Mouse (Mus musculus) adrenal gland, postnatal 0 days (tissue): ENCODE results near the gene Gm45618. TPM values are rescaled to one million over a fixed set of nuclear protein-coding genes. Genes with fewer than 3 reads are reported as not detected.

Experiments used
- polyA plus RNA-seq: library from polyadenylated mRNA; unstranded; fragments of >200 nt; fragmentation: Nextera tagmentation; extraction: Ambion mirVana; gene quantifications from 2 replicates; pipeline ENCODE4 v1.2.1, GENCODE M21; 2015

Gm45618 gene
- polyA plus RNA-seq: not detected in 2 replicates

DNA sequence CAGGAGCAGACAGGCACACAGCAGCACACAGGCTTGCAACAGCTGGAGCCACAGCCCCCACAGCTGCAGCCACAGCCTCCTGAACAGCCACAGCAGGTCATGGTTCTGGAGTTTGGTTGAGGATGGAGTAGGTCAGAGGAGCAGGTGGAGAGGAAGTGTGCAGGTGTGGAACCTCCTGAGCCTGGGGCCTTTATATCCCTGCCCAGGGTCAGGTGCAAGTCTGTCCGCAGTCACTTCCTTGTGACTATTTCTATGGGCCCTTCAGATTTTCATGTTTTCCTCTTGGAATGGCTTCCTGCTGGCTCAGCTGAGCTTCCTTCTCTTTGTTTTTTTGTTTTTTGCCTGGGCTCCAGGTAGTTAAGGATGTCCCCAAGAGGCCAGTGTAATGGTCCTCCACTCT lies at the start of gene Gm45618:
Gene Gm45618, minus strand, starts transcription at position 101 of the 400 bp plus-strand sequence.

DNA sequence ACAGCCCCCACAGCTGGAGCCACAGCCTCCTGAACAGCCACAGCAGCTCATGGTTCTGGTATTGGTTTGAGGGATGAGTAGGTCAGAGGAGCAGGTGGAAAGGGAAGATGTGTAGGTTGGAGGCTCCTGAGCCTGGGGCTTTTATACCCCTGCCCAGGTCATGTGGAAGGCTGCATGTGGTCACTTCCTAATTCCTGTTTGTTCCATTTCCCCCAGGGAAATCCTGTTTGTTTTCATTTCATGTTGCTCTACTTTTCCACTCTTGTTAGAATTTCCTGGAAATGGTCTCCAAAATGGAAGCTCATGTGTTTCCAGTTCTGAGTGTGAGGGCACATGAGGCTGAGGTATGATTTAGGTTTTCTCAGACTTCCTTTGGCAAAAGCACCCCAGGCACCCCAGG lies 45.1 kb upstream of the Gm45618 start, which contains the start of gene Gm4553:
Gene Gm4553, minus strand, starts transcription at position 101 of the 400 bp plus-strand sequence.

DNA sequence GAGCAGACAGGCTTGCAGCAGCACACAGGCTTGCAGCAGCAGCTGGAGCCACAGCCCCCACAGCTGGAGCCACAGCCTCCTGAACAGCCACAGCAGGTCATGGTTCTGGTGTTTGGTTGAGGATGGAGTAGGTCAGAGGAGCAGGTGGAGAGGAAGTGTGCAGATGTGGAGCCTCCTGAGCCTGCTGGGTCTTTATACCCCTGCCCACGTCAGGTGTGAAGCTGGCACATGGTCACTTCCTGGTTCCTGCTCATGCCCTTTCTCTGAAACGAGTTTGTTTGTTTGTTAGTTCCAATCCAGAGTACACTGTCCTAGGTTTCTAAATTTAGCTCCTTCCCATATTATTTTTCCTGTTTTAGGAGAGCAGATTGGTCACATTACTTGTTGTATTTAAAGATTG lies 36.5 kb upstream of the Gm45618 start, which contains the start of gene Gm29735:
Gene Gm29735, minus strand, starts transcription at position 101 of the 400 bp plus-strand sequence.

DNA sequence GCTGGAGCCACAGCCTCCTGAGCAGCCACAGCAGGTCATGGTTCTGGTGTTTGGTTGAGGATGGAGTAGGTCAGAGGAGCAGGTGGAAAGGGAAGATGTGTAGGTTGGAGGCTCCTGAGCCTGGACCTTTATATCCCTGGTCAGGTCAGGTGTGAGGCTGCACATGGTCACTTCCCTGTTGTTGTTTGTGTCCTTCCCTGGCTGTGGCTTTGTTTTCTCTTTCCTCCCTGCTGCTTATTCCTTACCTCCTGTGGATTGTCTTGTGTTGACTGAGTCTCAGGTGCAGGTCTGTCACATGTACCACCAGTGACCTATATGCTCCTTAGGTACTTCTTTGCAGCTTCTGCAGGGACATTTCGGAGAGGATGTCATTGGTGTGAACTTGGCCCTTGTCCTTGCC lies 24.0 kb upstream of the Gm45618 start, which contains the start of gene Gm45337:
Gene Gm45337, minus strand, starts transcription at position 101 of the 400 bp plus-strand sequence.

DNA sequence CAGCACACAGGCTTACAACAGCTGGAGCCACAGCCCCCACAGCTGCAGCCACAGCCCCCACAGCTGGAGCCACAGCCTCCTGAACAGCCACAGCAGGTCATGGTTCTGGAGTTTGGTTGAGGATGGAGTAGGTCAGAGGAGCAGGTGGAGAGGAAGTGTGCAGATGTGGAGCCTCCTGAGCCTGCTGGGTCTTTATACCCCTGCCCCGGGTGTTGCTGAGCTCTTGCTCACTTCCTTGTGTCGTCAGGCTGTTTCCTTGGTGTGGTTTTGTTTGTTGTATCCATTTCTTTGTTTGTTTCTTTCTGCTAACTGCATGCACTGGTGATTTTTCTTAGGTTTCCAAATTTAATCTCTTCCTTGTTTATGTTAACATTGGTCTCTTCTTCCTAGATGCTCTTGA lies 15.4 kb upstream of the Gm45618 start, which contains the start of gene Gm39115:
Gene Gm39115, minus strand, starts transcription at position 101 of the 400 bp plus-strand sequence.

DNA sequence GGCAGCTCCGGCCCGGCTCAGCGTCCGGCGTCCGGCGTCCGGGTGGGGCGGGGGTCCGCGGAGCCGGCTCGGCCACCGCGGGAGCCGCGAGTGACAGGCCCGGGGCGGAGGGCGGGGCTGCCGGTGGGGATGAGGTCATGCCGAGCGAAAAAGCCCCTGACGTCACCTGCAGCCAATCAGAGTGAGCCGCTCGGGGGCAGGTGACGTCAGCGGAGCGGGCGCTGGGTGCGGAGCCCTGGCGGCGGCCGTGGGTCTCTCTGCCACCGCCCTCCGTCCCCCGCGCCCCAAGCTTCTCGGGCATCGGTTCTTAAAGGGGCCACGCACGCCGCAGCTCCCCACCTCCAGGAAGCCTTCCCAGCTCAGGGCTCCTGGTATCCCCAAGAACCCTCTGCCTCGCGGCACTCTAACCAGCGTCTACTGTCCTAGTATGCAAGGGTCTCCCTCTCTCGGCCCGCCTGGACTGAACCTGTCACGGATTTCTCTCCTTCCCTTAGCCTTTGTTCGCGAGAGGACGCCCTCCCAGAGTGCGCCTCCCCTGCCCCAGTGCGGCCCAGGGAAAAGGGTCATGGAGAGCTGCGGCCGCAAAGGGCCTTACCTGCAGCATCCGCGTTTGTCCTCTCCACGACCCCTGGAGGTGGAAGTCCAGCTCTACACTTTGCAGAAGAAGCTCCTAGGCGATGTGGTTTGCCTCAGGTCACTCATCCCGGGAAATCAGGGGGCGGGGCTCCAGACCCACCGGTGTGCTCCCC lies 25.2 kb downstream of the Gm45618 start, which contains the start of gene Dusp8:
Gene Dusp8, minus strand, starts transcription at position 661 of the 749 bp plus-strand sequence.

Other genes starting within 250 kb of the Gm45618 start
- gene Tollip, start 202.2 kb downstream of the Gm45618 start, polyA plus RNA-seq: 31.8 and 37.8 TPM in 2 replicates
- 0.88 and 2.3 TPM in 2 replicates for gene Brsk2, start 171.0 kb downstream of the Gm45618 start, polyA plus RNA-seq
- 70.3 and 97.4 TPM in 2 replicates for gene Mob2, start 59.7 kb downstream of the Gm45618 start, polyA plus RNA-seq
- 10.1 and 15.8 TPM in 2 replicates for gene Dusp8, start 24.9 kb downstream of the Gm45618 start, polyA plus RNA-seq
- gene Gm39115, start 15.3 kb upstream of the Gm45618 start, polyA plus RNA-seq: not detected in 2 replicates
- not detected in 2 replicates for gene Gm45337, start 23.9 kb upstream of the Gm45618 start, polyA plus RNA-seq
- not detected in 2 replicates for gene Gm29735, start 36.4 kb upstream of the Gm45618 start, polyA plus RNA-seq
- gene Gm4553, start 45.0 kb upstream of the Gm45618 start, polyA plus RNA-seq: not detected in 2 replicates
- not detected in 2 replicates for gene Krtap5-2, start 55.3 kb upstream of the Gm45618 start, polyA plus RNA-seq
- not detected in 2 replicates for gene Gm10153, start 69.7 kb upstream of the Gm45618 start, polyA plus RNA-seq
- gene Krtap5-3, start 80.6 kb upstream of the Gm45618 start, polyA plus RNA-seq: not detected in 2 replicates
- not detected in 2 replicates for gene Gm7579, start 91.1 kb upstream of the Gm45618 start, polyA plus RNA-seq
- gene Krtap5-5, start 109.2 kb upstream of the Gm45618 start, polyA plus RNA-seq: not detected in 2 replicates
- gene Gm40460, start 120.3 kb upstream of the Gm45618 start, polyA plus RNA-seq: not detected in 2 replicates
- not detected in 2 replicates for gene Gm2431, start 137.6 kb upstream of the Gm45618 start, polyA plus RNA-seq
- not detected in 2 replicates for gene Gm4559, start 153.6 kb upstream of the Gm45618 start, polyA plus RNA-seq
- gene Krtap5-1, start 176.4 kb upstream of the Gm45618 start, polyA plus RNA-seq: not detected in 2 replicates
- gene Krtap5-4, start 182.8 kb upstream of the Gm45618 start, polyA plus RNA-seq: not detected in 2 replicates